Mouse (Mus musculus): Measurements from ENCODE around the gene Apoa2. TPM values are rescaled to one million over a fixed set of nuclear protein-coding genes. Genes with fewer than 3 reads are reported as not detected.

The Apoa2 gene
- total RNA-seq, 2 experiments from 2014 or later, result 1.3 to 3.2 TPM

Other genes with a start within 250 kb of the Apoa2 start
- 1 to 10 TPM; 3.6 to 3.8 TPM for gene Fcgr2b, start 248.5 kb upstream of the Apoa2 start, total RNA-seq (2021)
- not detected for gene Fcgr4, start 206.1 kb upstream of the Apoa2 start, total RNA-seq (2021)
- 10 to 100 TPM; 10.2 to 11.6 TPM for gene Fcgr3, start 160.1 kb upstream of the Apoa2 start, total RNA-seq (2021)
- 1 to 10 TPM; 1.8 to 3.9 TPM for gene Cfap126, start 111.1 kb upstream of the Apoa2 start, total RNA-seq (2021)
- gene Sdhc, start 74.5 kb upstream of the Apoa2 start, total RNA-seq (2021), result 100 to 1,000 TPM; 196 to 214 TPM
- gene Mpz, start 74.3 kb upstream of the Apoa2 start, total RNA-seq (2021), result not detected
- gene Pcp4l1, start 28.8 kb upstream of the Apoa2 start, total RNA-seq (2021), result 10 to 100 TPM; 43.1 to 44.4 TPM
- under 1 TPM in 1 of 2 experiments, not detected in 1; 0.12 TPM for gene Nr1i3, start 11.1 kb upstream of the Apoa2 start, total RNA-seq (2021)
- gene Tomm40l, start 2.5 kb upstream of the Apoa2 start, total RNA-seq (2021), result 10 to 100 TPM; 66.3 to 75.2 TPM
- gene Fcer1g, start 9.3 kb downstream of the Apoa2 start, total RNA-seq (2021), result 10 to 100 TPM; 14.4 to 14.6 TPM
- gene Adamts4, start 25.4 kb downstream of the Apoa2 start, total RNA-seq (2021), result 10 to 100 TPM; 31.5 to 34.6 TPM
- 100 to 1,000 TPM; 274 to 282 TPM for gene Ndufs2, start 26.3 kb downstream of the Apoa2 start, total RNA-seq (2021)
- gene B4galt3, start 45.3 kb downstream of the Apoa2 start, total RNA-seq (2021), result 10 to 100 TPM; 54.8 to 62.8 TPM
- 10 to 100 TPM; 24.2 to 25.2 TPM for gene Ppox, start 56.1 kb downstream of the Apoa2 start, total RNA-seq (2021)
- gene Usp21, start 62.9 kb downstream of the Apoa2 start, total RNA-seq (2021), result 10 to 100 TPM; 49.2 to 53.6 TPM
- 100 to 1,000 TPM; 112 TPM for gene Ufc1, start 70.0 kb downstream of the Apoa2 start, total RNA-seq (2021)
- gene Dedd, start 104.1 kb downstream of the Apoa2 start, total RNA-seq (2021), result 10 to 100 TPM; 32.4 to 32.7 TPM
- 10 to 100 TPM; 40.5 to 41.4 TPM for gene Nit1, start 120.6 kb downstream of the Apoa2 start, total RNA-seq (2021)
- gene Pfdn2, start 120.6 kb downstream of the Apoa2 start, total RNA-seq (2021), result 100 to 1,000 TPM; 123 to 135 TPM
- 1 to 10 TPM; 6.8 to 7.4 TPM for gene Klhdc9, start 135.7 kb downstream of the Apoa2 start, total RNA-seq (2021)
- gene Nectin4, start 145.0 kb downstream of the Apoa2 start, total RNA-seq (2021), result 1 to 10 TPM; 2.1 to 3.1 TPM
- gene Arhgap30, start 163.9 kb downstream of the Apoa2 start, total RNA-seq (2021), result 1 to 10 TPM; 2.1 to 2.4 TPM
- gene Usf1, start 186.3 kb downstream of the Apoa2 start, total RNA-seq (2021), result 100 to 1,000 TPM; 129 to 135 TPM
- 1 to 10 TPM; 2.6 to 2.9 TPM for gene Tstd1, start 193.8 kb downstream of the Apoa2 start, total RNA-seq (2021)
- gene F11r, start 212.5 kb downstream of the Apoa2 start, total RNA-seq (2021), result 1 to 10 TPM; 6.9 to 7.7 TPM